Mouse (Mus musculus) thymus, adult 2 months (tissue): Measurements from ENCODE around the gene Cdc14b.

Experiments used
- CTCF ChIP-seq: fragments of 200-500 bp; IDR thresholded peaks from 2 replicates; pipeline ENCODE4 v1.5.1; 2012; ENCODE audit warnings: mild to moderate bottlenecking, control low read depth, low read length, moderate library complexity, borderline replicate concordance; ENCODE audit not compliant: control insufficient read depth, poor library complexity, insufficient read depth; ENCODE audit errors: extremely low read depth
- POLR2A ChIP-seq: fragments of 200-500 bp; IDR thresholded peaks from 2 replicates; pipeline ENCODE4 v1.6.1; 2012; ENCODE audit warnings: mild to moderate bottlenecking, low read length, control low read depth, moderate library complexity; ENCODE audit not compliant: control insufficient read depth, poor library complexity, insufficient read depth; ENCODE audit errors: extremely low read depth

DNA sequence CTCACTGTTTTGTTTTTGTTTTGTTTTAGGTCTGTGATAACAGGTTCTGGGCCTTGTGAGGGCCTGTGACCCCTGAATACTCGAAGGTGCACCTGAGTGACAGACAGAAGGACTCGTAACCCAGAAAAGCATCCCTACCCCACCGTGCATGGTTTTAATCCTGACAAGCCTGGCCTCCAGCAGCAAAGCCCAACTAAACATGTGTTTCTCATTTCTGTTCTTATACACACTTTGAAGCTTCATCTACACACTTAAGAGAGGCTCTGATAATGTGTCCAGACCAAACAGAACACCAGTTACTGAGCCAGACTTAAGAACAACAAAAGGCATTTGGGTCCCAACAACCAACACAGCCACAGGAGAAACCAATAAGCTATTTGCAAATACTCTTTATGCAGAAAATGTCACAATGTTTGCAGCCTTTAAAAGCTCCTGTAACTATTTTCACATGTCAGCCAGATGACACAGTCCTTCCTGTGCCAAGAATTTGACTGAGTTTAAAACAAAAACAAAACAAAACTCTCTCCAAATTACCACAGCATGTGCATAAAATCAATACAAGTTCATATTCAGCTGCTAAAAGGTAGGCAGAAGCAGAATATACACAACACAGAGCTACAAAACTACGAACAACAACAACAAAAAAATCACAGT is 39.9 kb downstream of the Cdc14b start:
- TF ChIP-seq POLR2A: no peak
- TF ChIP-seq CTCF: no peak
